Mouse (Mus musculus): ENCODE data around the gene Pgam1. TPM values are rescaled to one million over a fixed set of nuclear protein-coding genes. Genes with fewer than 3 reads are reported as not detected.
"Not testable (repeated sequence)": the region's sequence is repeated elsewhere in the genome, so short reads cannot be mapped to it uniquely, and the experiment has no call there.

Pgam1 gene
- 1,170 and 1,238 TPM in 2 replicates for polyA plus RNA-seq (2016; fragmentation: Nextera tagmentation; extraction: Ambion mirVana)

DNA sequence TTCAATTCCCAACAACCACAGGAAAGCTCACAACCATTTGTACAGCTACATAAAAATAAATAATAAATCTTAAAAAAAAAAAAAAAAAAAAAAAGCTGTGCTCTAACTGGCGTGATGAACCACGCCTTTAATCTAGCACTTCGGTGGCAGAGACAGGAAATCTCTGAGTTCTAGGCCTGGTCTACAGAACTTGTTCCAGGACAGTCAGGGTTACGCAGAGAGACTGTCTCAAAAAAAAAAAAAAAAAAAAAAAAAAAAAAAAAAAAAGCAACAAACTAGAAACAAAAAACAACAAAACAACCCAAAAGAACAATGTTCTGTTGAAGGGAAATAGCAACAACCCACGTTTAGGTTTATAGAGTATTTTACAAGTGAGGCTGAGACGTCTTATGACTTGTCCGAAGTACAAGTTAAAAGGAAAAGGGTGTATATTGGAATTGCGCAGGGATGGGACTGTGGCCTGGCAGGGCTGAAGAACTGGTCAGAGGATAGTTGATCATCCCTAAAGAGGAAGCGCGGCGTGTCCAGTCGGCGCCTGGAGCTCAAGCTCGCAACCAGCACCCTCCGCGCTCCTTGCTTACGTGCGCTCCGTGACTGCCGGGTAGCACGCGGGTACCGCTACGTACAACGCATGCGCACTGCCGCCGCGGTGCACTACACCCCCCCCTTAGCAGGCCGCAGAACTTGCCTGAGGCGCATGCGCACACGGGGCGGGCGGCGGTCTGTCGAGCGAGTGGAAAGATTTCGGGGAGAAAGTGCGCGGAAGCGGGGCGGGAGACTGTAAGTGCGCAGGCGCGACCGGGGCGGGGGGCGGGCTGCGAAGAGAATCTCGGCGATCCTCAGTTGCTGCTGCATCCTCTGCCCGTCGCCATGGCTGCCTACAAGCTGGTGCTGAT, at the start of gene Pgam1:
Pgam1 (plus strand) TSS at position 746 of the 896 bp plus-strand sequence.
- Histone ChIP-seq H3K9me3 (no peaks in the 10 kb centered on the region), H3K27me3 (ENCODE audit: poor library complexity, severe bottlenecking) (no peaks in the 10 kb centered on the region), H3K4me3 (peak within 1 kb of the TSS; percentile 81), H3K36me3 (replicated peaks) (peaks cover 32% of the 10 kb centered on the region), H3K4me1 (peaks cover 26% of the 10 kb centered on the region), H3K27ac (peak within 1 kb of the TSS; percentile 96)
- 6% methylated on average over 54 of the region's 54 CpGs for WGBS
- DNase-seq (ENCODE audit: extremely low spot score, low spot score): peak; percentile 98

DNA sequence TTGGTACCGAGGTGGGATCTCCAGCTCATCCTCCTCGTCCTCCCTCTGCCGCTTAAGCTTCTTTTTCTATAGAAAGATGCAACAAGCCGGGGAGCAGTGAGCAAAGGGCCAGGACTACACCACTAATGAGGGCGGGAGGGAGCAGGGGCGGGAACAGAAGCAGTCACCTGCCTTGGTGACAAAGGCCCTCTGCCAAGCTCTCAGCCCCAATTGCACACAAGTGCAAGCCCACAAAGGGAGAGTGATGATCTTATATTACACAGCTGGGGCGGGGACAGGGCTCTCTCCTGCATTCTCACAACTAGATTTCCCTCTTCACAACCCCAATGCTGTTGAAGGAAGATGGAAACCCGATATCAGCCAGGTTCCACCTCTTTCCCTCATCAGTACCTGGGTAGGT, 45.0 kb upstream of the Pgam1 start:
- Histone ChIP-seq H3K4me1 (no peaks in the 10 kb centered on the region), H3K27me3 (ENCODE audit: poor library complexity, severe bottlenecking) (no peaks in the 10 kb centered on the region), H3K4me3 (no peak overlapping the region), H3K36me3 (replicated peaks) (peaks cover 100% of the 10 kb centered on the region), H3K9me3 (no peaks in the 10 kb centered on the region), H3K27ac (no peak overlapping the region)
- 88% methylated on average over 8 of the region's 8 CpGs for WGBS
- no peak for DNase-seq (ENCODE audit: extremely low spot score, low spot score)

DNA sequence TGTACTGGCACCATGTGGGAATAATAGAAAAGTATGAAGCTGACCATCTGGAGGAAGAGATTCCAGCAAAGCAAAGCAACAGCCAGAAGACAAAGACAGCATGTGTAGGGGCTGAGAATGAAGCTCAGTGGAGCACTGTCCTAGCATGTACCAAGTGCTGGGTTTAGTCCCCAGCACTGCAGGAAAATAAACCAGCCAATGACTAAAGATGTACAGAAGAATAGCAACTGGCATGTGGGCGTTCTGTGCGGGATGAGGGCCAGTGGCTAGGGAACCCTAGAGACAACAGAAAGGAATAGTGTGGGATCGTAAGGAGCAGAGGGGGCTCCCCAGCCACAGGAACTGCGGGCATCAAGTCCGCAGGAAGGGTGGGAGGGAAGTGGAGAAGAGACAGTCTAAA, 42.4 kb upstream of the Pgam1 start:
- DNase-seq (ENCODE audit: extremely low spot score, low spot score): no peak
- whole genome bisulfite sequencing: 96% methylated on average over 5 of the region's 5 CpGs
- Histone ChIP-seq H3K9me3 (no peaks in the 10 kb centered on the region), H3K4me3 (no peak overlapping the region), H3K27ac (no peak overlapping the region), H3K27me3 (ENCODE audit: poor library complexity, severe bottlenecking) (no peaks in the 10 kb centered on the region), H3K36me3 (replicated peaks) (peaks cover 100% of the 10 kb centered on the region), H3K4me1 (no peaks in the 10 kb centered on the region)

DNA sequence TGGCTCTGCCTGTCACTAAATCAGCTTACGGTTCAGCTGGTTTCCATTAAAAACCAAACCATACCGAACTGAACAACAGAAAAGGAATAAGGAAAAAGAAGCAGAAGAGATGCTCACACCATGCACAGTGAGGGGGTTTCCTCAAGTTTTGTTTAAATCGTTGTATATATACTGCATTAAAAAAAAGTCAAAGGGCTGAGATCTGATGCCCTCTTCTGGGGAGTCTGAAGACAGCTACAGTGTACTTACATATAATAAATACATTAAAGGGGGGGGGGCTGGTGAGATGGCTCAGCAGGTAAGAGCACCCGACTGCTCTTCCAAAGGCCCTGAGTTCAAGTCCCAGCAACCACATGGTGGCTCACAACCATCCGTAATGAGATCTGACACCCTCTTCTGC, 41.8 kb upstream of the Pgam1 start:
- H3K27ac ChIP-seq; DNase-seq (ENCODE audit: extremely low spot score, low spot score); H3K4me3 ChIP-seq; H3K4me1 ChIP-seq; H3K27me3 ChIP-seq (ENCODE audit: poor library complexity, severe bottlenecking); H3K9me3 ChIP-seq: not testable (repeated sequence)
- 91% methylated on average over 5 of the region's 5 CpGs for WGBS
- peaks cover 100% of the 10 kb centered on the region for H3K36me3 ChIP-seq (replicated peaks)

DNA sequence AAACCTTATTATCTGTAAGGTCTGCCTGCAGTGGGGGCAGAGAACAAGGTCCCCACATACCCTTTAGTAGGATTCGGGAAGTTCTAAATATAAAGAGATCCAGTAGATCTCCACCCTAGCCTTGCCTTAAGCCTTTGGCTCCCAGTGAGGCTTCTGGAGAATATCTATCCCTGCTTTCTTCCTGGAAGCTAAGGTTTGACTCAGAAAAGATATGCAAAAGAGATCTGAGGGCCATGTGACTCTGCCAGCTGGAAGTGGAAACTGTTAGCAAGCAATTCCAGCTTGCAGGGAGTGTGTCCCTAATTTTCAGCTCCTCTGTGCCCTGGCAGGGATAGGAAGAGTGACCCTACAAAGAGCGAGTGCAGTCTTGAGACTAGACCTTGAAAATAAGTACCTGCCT, 39.4 kb upstream of the Pgam1 start:
- 89% methylated on average over 2 of the region's 2 CpGs for WGBS
- Histone ChIP-seq H3K36me3 (replicated peaks) (peaks cover 100% of the 10 kb centered on the region), H3K9me3 (no peaks in the 10 kb centered on the region)

DNA sequence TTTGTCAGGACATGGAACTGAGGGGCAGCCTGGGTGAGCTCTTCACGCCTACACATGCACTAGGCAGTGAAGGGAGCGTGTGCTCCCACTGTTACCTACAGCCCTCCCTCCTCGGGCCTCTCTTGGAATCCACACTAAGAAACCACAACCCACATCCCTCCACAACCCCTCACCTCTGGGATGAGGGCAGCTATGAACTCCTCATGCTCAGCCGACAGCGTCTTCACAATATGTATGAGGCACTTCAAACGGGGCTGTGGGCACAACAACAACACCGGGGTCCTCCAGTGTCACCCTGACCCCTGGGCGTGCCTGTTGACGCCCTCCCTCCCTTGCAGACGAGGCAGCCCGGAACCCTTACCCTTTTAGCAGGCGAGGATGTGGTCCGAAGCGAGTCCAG, 37.4 kb upstream of the Pgam1 start:
- Histone ChIP-seq H3K9me3 (no peaks in the 10 kb centered on the region), H3K36me3 (replicated peaks) (peaks cover 98% of the 10 kb centered on the region), H3K27ac (no peak overlapping the region), H3K4me1 (no peaks in the 10 kb centered on the region), H3K4me3 (no peak overlapping the region), H3K27me3 (ENCODE audit: poor library complexity, severe bottlenecking) (no peaks in the 10 kb centered on the region)
- 94% methylated on average over 14 of the region's 14 CpGs for WGBS
- no peak for DNase-seq (ENCODE audit: extremely low spot score, low spot score)

More for the DNA sequence above, 39.4 kb upstream of the Pgam1 start:
- no peak for DNase-seq (ENCODE audit: extremely low spot score, low spot score)
- no peak overlapping the region for H3K4me3 ChIP-seq
- H3K27me3 ChIP-seq (ENCODE audit: poor library complexity, severe bottlenecking): no peaks in the 10 kb centered on the region
- H3K4me1 ChIP-seq: no peaks in the 10 kb centered on the region
- H3K27ac ChIP-seq: no peak overlapping the region

DNA sequence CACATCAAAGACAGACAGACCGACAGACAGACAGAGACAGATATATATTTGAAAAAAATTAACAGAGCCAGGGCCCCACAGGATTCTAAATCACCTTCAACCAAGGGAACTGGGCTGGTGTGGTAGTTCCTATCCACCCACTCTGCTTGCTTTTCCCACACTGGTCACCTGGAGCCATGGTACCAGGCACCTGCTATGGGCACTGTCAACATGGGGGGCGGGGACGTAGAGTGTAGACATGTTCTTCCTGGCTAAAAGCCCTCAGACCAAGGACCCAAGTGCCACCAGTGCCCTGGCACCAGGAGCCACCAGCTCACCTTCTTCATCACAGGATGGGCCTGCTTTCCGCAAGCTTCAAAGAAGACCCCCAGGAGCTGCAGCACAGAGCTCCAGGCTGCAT, 29.9 kb upstream of the Pgam1 start:
- 97% methylated on average over 4 of the region's 4 CpGs for WGBS
- Histone ChIP-seq H3K4me3 (no peak overlapping the region), H3K36me3 (replicated peaks) (peaks cover 97% of the 10 kb centered on the region), H3K9me3 (no peaks in the 10 kb centered on the region), H3K27ac (no peak overlapping the region), H3K4me1 (no peaks in the 10 kb centered on the region), H3K27me3 (ENCODE audit: poor library complexity, severe bottlenecking) (no peaks in the 10 kb centered on the region)
- no peak for DNase-seq (ENCODE audit: extremely low spot score, low spot score)

DNA sequence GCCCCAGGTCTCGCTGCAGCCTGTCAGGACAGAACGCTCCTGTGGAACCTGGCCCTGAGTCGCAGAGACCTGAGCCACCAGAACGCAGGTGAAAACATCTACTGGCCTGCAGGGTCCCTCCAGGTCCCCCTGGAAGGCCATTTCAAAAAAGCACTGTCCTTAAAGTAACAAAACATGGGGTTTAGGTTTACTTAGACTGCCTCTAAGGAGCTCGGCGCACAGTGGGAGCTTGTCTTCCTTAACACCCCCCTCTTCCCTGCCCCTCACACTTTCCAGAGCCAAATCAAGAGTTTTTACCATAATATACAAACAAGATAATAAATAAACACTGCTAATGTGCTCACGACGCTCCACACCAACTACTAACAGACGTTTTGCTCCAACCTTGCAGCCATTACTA, 27.8 kb upstream of the Pgam1 start:
- H3K36me3 ChIP-seq (replicated peaks): peaks cover 97% of the 10 kb centered on the region
- 97% methylated on average over 9 of the region's 9 CpGs for WGBS
- H3K4me3 ChIP-seq: no peak overlapping the region
- H3K27me3 ChIP-seq (ENCODE audit: poor library complexity, severe bottlenecking): no peaks in the 10 kb centered on the region
- no peaks in the 10 kb centered on the region for H3K9me3 ChIP-seq
- H3K4me1 ChIP-seq: no peaks in the 10 kb centered on the region
- no peak overlapping the region for H3K27ac ChIP-seq
- no peak for DNase-seq (ENCODE audit: extremely low spot score, low spot score)

DNA sequence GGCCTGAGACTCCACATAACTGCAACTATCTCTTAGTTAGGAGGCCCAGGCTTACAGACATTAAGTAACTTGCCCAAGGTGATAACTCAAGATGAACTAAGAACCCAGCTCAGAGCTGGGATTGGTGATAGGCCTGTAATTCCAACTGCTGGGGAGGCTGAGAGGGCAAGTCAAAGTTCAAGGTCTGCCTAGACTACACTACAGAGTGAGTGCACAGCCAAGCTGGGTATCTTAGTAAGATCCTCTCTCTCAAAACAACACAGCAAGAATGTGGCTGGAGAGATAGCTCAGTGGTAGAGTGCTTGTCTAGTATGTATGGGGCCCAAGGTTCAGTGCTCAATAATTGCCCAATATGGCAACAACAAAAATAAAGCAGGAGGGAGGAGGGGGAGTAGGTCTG, 23.5 kb upstream of the Pgam1 start:
- H3K4me3 ChIP-seq: no peak overlapping the region
- H3K36me3 ChIP-seq (replicated peaks): peaks cover 94% of the 10 kb centered on the region
- H3K4me1 ChIP-seq: no peaks in the 10 kb centered on the region
- H3K27ac ChIP-seq: no peak overlapping the region
- H3K27me3 ChIP-seq (ENCODE audit: poor library complexity, severe bottlenecking): no peaks in the 10 kb centered on the region
- DNase-seq (ENCODE audit: extremely low spot score, low spot score): no peak
- H3K9me3 ChIP-seq: no peaks in the 10 kb centered on the region

DNA sequence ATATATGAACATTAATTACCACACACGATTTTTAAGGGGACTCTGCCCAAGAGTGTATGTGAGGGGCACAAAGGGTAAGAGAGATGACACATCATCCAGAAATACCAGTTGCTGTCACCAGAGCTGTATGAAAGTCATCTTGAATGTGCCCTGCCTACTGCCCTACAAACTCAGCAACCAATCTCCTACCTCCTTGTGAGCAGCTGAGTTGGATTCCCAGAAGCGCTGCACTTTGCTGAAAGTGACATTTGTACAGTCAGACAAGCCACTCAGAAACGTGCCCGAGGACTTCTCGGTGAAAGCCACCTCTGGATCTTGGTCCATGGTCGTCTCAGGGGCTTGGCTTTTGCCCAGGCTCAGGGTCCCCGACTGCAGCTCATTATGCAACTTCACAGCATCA, 16.8 kb upstream of the Pgam1 start:
- WGBS: 57% methylated on average over 7 of the region's 7 CpGs
- DNase-seq (ENCODE audit: extremely low spot score, low spot score): no peak
- Histone ChIP-seq H3K9me3 (no peaks in the 10 kb centered on the region), H3K4me1 (peaks cover 20% of the 10 kb centered on the region), H3K27ac (no peak overlapping the region), H3K4me3 (peak overlapping the region; percentile 83), H3K27me3 (ENCODE audit: poor library complexity, severe bottlenecking) (no peaks in the 10 kb centered on the region), H3K36me3 (replicated peaks) (peaks cover 34% of the 10 kb centered on the region)

DNA sequence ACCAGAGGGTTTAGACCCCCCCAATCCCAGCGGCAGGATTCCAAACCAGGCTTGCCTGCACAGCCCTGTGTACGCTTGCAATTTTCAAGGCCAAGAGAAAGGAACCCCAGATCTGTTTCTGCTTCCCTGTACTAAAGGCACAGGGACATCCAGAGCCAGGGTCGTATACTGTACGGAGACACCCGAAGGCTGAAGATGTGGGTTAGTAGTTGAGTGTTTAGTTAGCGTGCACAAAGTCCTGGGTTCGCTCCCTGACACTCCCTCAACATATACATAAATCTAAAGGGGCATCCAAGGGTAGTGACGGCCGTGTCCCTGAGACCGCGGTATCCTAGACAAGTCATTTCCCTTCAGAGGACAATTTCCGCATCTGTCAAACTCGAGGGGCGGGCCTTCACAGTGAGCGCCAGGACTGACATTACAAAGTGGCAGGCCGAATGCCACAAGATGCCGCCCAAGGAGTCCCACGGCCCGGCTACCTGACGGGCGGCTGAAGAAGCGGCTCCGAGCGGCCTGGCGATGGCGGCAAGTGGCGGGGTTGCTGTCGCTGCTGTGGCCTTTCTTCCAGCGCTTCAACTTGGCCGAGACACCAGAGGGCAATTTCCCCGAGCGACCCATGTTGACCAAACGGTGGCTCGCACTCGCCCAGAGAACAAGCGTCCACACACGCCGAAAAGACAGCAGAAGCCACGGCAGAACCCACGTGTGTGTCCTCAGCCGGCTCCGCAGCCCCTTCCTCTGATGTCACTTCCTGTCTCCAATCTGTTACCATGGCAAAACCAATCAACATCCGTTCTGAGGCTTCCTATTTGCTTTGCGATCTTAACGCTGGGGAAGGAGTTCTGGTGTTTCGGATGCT, 16.0 kb upstream of the Pgam1 start, which contains the start of gene Rrp12:
Rrp12 (minus strand) TSS at position 714 of the 859 bp plus-strand sequence.
- Histone ChIP-seq H3K27ac (peak within 1 kb of the TSS; percentile 75), H3K9me3 (no peaks in the 10 kb centered on the region), H3K4me1 (peaks cover 20% of the 10 kb centered on the region), H3K36me3 (replicated peaks) (peaks cover 27% of the 10 kb centered on the region), H3K4me3 (peak within 1 kb of the TSS; percentile 83), H3K27me3 (ENCODE audit: poor library complexity, severe bottlenecking) (no peaks in the 10 kb centered on the region)
- peak; percentile 83 for DNase-seq (ENCODE audit: extremely low spot score, low spot score)
- WGBS: 1% methylated on average over 46 of the region's 46 CpGs

DNA sequence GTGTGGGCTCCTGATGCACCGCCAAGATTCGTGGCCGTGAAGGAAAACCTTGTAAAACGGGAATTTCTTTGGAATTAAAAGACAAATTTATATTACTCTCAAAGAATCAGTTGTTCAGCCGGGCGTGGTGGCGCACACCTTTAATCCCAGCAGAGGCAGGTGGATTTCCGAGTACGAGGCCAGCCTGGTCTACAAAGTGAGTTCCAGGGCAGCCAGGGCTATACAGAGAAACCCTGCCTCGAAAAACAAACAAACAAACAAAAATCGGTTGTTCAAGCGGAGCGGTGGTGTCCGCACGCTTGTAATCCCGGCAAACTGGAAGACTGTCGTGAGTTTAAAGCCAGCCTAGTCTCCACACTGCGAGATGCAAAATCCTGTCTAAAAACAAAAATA, 15.4 kb upstream of the Pgam1 start:
- Histone ChIP-seq H3K9me3 (no peaks in the 10 kb centered on the region), H3K4me3 (peak overlapping the region; percentile 83), H3K27ac (peak overlapping the region; percentile 75), H3K36me3 (replicated peaks) (peaks cover 20% of the 10 kb centered on the region), H3K4me1 (peaks cover 20% of the 10 kb centered on the region), H3K27me3 (ENCODE audit: poor library complexity, severe bottlenecking) (no peaks in the 10 kb centered on the region)
- 18% methylated on average over 18 of the region's 18 CpGs for WGBS
- DNase-seq (ENCODE audit: extremely low spot score, low spot score): no peak

DNA sequence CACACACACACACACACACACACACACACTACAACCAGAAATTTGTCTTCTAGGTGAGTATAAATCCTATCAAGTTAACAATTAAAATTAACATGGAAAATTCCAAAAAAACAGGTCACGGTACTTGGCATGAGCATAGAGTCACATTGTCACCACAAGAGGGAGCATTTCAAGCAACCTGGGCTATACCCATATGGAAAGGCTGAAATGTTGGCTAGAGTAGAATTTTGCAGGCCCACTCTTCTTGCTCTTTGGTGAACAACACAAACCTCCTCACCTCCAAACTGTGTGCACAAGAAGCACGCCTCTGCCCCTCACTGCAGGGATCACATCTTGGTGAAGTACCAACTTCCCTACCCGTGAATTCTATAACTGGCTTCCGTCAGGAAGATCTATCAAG, 12.9 kb upstream of the Pgam1 start:
- WGBS: 54% methylated on average over 4 of the region's 4 CpGs
- Histone ChIP-seq H3K9me3 (no peaks in the 10 kb centered on the region), H3K4me3 (no peak overlapping the region), H3K36me3 (replicated peaks) (no peaks in the 10 kb centered on the region), H3K27ac (no peak overlapping the region), H3K27me3 (ENCODE audit: poor library complexity, severe bottlenecking) (no peaks in the 10 kb centered on the region), H3K4me1 (peaks cover 20% of the 10 kb centered on the region)
- no peak for DNase-seq (ENCODE audit: extremely low spot score, low spot score)
